Mouse (Mus musculus) C2C12 (cell line): Measurements from ENCODE around the gene Bicc1.

Experiments
- CEBPB ChIP-seq: IDR thresholded peaks from one replicate; pipeline ENCODE4 v1.6.1; 2011; ENCODE audit warnings: low read depth, mild to moderate bottlenecking, control low read depth, moderate library complexity
- CTCF ChIP-seq: IDR thresholded peaks from one replicate; pipeline ENCODE4 v1.5.1; 2011; ENCODE audit not compliant: control insufficient read depth, insufficient read depth, insufficient read length
- FOSL1 ChIP-seq: IDR thresholded peaks from one replicate; pipeline ENCODE4 v1.8.0; 2011; ENCODE audit warnings: mild to moderate bottlenecking, low read length; ENCODE audit not compliant: poor library complexity, insufficient read depth, severe bottlenecking
- MYOG ChIP-seq: IDR thresholded peaks from one replicate; pipeline ENCODE4 v1.6.1; 2011; ENCODE audit not compliant: control insufficient read depth, insufficient read length; ENCODE audit errors: extremely low read depth
- USF1 ChIP-seq: IDR thresholded peaks from one replicate; pipeline ENCODE4 v1.6.1; 2011; ENCODE audit warnings: low read depth, mild to moderate bottlenecking, control low read depth, moderate library complexity

- TF ChIP-seq USF1, result peak; percentile 8
- no peak for TF ChIP-seq CTCF
- TF ChIP-seq FOSL1, result no peak
- no peak for TF ChIP-seq CEBPB
- no peak for TF ChIP-seq MYOG
Observed at GRCm38 (mm10) chr10:70916697-70917096, 242.8 kb downstream of the Bicc1 start.
